Mouse (Mus musculus): ENCODE measurements at regions not wholly inside any gene's neighbourhood (a gene's known extent, or its start where the extent isn't known, plus 50 kb on each side); places are given as distances from the start of the nearest gene placed in this dataset.

DNA sequence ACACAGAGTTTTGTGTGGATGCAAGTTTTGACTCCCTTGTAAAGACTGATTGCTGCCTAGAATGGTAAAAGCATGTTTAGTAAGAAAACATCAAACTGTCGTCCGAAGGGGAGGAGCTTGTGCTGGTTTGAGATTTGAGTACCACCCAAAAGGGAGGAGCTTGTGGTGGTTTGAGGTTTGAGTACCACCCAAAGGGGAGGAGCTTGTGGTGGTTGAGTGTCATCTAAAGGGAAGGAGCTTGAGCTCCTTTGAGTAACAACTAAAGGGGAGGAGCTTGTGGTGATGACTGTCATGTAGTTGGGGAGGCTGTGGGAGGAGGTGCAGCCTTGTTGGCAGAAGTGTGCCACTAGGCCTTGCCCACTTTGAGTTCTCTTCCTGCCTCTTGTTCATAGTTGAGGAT lies 192.8 kb upstream of the Ajap1 start:
- TF ChIP-seq CTCF (IDR thresholded peaks at IDR 0.05; ENCODE audit: low read depth, low read length) (no peak), POLR2A (IDR thresholded peaks at IDR 0.05; ENCODE audit: extremely low read depth, insufficient read depth, low read length) (no peak)

Data from liver, adult 2 months (tissue).